Mouse (Mus musculus) kidney, postnatal 25 days (tissue): ENCODE measurements around the gene Ucp3.

Experiments used
- DNase-seq, 2 experiments: peaks; one replicate each; pipeline ENCODE4 v3.0.0; 2021; ENCODE audit warnings: mixed read lengths in 2 of 2

Gene Ucp3

DNA sequence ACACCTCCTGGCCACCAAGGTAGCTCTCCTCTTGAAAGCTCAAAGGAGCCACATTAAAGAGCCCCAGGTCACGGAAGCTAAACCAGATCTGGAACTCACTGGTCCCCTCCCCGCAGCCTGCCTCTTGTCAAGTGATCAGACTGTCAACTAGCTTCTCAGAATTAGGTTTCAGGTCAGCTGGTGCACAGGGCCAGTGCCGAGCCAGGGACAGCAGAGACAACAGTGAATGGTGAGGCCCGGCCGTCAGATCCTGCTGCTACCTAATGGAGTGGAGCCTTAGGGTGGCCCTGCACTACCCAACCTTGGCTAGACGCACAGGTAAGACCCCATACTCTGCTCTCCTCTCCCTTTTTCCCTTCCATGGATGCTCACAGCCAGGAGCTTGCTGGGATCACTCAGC is at the start of gene Ucp3:
Gene Ucp3, plus strand, starts transcription at position 214 of the 400 bp plus-strand sequence.
- DNase-seq = peak in 1 of 2 experiments; percentile 39

- DNase-seq = no peak
These were observed 47.0 kb upstream of the Ucp3 start for GRCm38 (mm10) chr7:100425795-100426194.

DNA sequence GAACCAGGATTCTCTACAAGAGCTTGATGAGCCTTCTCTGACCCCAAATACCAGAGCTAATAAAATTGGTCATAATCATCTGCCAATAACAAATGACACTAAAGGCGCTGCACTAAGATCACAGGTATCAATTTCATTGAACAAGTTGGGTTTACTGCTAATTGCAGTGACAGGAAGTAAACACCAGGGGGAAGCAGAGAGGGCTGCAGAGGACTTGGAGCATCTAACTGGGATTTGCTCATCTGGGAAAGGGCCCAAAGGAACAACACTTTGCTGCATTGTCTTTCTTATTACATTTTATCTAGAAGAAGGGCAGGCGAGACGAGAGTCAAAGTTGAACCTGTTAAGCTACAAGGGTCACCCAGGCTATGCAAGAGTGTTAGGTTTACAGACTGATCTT is 43.7 kb upstream of the Ucp3 start:
- DNase-seq = peak; percentile 49 to 65

DNA sequence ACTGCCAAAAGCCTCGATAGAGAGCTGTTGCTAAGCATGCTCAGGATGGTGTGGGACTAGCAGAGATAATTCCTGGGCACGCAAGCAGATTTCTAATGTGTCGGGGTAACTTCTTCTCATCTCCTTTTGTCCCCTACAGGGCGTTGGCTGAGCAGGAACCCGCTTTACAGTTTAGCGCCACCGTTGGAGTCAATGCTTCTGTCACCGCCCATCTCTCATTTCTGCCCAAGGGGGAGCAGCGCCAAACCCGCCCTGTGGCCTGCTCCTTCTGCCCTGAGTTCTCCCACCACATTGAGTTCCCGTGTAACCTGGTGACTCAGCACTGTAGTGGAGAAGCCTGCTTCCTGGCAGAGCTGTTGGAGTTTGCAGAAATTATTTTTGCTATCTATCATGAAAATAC is 42.9 kb upstream of the Ucp3 start:
- DNase-seq = no peak

GRCm38 (mm10) chr7:100431103-100431502 is 41.7 kb upstream of the Ucp3 start:
- peak; percentile 27 to 49 for DNase-seq

DNA sequence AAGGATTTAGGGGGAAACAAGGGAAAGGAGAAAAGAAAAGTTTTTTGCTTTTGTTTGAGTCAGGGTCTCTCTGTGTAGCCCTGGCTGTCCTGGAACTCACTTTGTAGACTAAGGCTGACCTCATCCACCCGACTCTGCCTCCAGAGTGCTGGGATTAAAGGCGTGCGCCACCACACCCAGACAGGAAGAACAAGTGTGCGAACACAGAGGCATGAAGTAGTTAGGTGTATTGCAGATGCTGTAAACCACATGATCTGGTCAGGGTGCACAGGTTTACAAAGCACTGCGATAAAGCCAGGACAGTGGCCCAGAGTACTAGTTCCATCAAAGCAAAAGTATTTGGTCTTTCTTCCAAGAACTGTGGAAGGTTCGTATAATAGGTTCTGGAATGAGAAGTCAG is 39.5 kb upstream of the Ucp3 start:
- no peak for DNase-seq

DNA sequence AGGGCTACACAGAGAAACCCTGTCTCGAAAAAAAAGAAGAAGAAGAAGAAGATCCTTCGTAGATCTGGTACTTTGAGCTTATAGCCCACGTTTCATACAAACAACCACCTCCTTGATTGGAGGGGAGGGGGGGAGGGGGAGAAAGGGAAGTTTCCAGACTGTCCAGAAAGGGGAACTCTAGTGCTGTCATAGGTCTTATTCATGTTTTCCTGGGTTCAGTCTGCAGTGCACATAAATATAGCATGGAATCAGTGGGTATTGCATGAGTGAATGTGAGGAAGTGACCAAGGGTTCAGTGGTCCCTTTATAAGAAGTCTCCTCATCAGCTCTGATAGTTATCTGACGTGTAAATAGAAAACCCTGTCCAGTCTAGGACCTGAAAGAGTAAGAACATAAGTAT is 29.1 kb upstream of the Ucp3 start:
- no peak for DNase-seq

- no peak for DNase-seq
These were observed 26.5 kb upstream of the Ucp3 start for GRCm38 (mm10) chr7:100446271-100446670.

DNA sequence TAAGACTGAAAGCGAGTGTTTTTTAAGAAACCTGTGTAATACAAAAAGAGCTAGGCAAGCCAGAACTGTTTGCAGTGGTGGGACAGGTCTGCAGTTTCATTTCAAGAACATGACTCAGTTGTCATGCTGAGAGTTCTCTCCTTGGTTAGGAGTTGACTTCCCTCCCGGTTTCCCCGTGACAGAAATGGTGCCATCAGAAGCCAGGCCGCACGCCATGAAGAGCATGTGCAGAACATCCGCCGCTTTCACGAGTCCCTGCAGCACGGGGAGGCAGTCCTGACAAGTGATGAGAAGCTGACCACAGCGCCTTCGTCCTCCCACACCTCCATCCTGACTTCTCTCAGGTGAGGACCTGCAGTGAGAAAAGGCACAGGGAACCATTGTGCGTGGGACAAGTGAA is 24.3 kb upstream of the Ucp3 start:
- DNase-seq = no peak

- DNase-seq = no peak
These were observed 23.8 kb upstream of the Ucp3 start for GRCm38 (mm10) chr7:100448985-100449384.

DNA sequence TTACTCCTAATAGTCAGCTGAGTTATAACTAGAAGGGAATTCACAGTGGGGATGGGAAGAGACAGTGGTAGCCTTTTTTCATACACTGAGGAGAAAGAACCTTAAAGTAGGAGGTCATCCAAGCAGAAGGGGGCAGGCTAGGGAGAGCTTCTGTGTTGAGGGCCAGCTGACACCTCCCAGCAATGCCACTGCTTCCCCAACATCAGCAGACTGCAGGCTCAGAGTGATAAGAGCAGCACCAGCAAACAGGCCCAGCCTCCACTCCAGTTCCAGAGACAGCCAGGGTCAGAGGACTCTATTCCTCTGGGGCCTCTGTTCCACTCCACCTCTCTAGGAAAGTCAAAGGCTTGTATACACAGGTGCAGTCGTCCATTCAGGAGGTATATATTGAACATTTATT is 14.6 kb upstream of the Ucp3 start:
- DNase-seq = peak in 1 of 2 experiments; percentile 34

GRCm38 (mm10) chr7:100459862-100460261 is 12.9 kb upstream of the Ucp3 start:
- peak in 1 of 2 experiments; percentile 47 for DNase-seq

DNA sequence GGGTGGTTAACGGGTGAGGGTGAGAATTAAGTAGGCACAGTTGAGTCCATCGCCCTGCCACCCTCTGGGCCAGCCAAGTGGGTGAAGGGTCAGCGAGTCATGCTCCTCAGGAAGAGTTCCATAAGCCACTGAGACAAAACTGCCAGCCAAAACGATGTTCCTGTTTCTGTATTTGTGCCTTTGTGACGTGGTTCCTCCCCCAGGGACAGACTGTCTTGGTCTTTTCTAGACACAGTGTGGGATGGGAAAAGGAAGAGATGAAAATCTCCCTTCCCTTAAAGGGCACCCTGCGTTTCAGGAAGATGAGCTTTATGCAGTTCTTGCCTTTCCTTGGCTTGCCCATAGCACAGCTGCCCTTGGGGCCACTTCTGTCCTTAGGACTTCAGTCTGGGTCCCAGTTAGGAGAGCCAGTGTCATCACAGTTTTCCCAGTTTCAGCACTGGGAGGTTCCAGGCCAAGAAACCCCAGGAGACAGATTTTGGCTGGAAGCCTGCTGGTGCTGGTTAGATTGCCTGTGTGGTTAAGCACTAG is 11.1 kb upstream of the Ucp3 start:
- DNase-seq = peak; percentile 76 to 93

GRCm38 (mm10) chr7:100463194-100463593 is 9.6 kb upstream of the Ucp3 start:
- peak in 1 of 2 experiments; percentile 33 for DNase-seq

DNA sequence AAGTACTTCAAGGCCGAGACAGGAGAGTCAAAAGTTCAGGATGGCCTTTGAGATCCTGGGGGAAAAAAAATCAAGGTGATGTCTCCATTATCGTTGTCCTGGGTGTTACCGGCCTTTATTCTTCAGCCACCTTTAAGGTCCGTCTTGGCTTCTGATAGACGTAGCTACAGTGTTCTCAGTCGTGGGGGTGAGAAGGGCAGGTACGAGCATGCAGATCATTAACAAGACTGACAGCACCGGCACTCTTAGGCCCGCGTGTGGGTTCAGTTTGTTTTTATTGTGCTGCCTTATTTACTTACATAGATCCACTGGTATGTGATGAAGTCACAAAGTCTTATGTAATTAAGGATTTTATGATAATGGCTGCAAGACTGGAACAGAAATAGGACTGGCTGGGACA is 9.0 kb upstream of the Ucp3 start:
- DNase-seq = peak; percentile 56 to 81

- peak in 1 of 2 experiments; percentile 46 for DNase-seq
These were observed 8.5 kb upstream of the Ucp3 start for GRCm38 (mm10) chr7:100464248-100464647.

GRCm38 (mm10) chr7:100465248-100465647 is 7.5 kb upstream of the Ucp3 start:
- peak; percentile 81 to 93 for DNase-seq

- peak; percentile 88 to 95 for DNase-seq
These were observed 7.0 kb upstream of the Ucp3 start for GRCm38 (mm10) chr7:100465656-100466309.

GRCm38 (mm10) chr7:100466781-100467510 is 5.8 kb upstream of the Ucp3 start:
- DNase-seq = no peak

GRCm38 (mm10) chr7:100468761-100469160 is 4.0 kb upstream of the Ucp3 start:
- no peak for DNase-seq

GRCm38 (mm10) chr7:100469502-100469901 is 3.3 kb upstream of the Ucp3 start:
- DNase-seq = no peak

DNA sequence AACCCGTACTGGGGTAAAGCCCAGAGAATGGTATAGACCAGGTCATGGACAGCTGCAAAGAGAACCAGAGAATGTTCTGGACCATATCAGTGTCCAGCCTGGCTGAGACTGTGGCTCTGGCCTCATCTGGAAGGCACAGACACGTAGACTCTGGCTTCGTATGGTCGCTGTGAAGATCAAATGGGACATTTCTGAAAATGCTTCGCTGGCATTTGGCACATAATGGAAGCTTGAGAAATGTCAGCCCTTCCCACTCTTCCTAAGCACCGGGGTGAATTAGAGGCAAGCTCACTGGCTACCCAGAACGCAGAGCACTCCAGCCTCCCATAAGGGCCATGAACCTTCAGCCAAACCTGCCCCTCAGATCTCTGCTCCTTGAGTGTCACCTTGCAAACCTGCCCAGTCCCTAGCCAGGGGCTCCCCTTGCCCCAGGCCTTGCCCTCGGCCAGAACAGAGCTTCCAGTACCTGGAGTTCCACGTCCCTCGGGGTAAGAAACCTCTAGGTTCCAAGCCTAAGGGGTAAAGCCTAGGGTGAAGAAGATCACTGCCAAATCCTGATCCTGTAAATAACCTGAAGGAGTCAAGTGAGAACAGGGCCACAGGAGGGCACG is 1.9 kb upstream of the Ucp3 start:
- DNase-seq = no peak

DNA sequence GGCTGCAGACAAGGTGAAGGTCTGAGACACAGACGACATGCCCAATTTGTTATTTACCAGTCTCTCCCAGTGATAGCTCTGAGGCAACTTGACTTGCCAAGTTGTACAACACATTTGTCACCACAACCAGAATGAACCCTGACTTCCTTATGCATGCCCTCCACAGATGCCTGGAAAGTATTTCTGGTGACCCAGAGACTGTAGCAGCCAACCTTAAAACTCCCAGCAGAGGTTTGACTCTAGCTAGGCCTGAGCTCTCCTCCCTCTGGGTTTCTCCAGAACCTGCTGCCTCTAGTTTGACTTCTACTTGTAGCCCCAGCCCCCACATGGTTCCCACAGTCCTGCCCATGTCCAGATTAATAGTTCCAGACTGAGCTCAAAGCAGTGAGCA is 1.4 kb upstream of the Ucp3 start:
- no peak for DNase-seq
